Mouse (Mus musculus) common myeloid progenitor, adult 5-6 weeks (primary cell): ENCODE measurements around the gene Ddx50. TPM values are rescaled to one million over a fixed set of nuclear protein-coding genes. Genes with fewer than 3 reads are reported as not detected.

Experiments used
- ATAC-seq: replicated peaks from 2 replicates; pipeline ENCODE4 v1.8.0; 2016; ENCODE audit warnings: low read depth, mild to moderate bottlenecking, moderate TSS enrichment, inconsistent platforms; ENCODE audit not compliant: poor library complexity, severe bottlenecking
- total RNA-seq: library from RNA; stranded (forward); fragments of 200-1000, 187-1606 nt; gene quantifications from 2 replicates; pipeline ENCODE4 v1.2.3, GENCODE M21; 2017

The Ddx50 gene
- total RNA-seq, result 109 and 111 TPM in 2 replicates

- ATAC-seq, result peak; percentile 95
These were observed at the start of gene Ddx50 for GRCm38 (mm10) chr10:62650881-62651810. Ddx50 (minus strand) TSS chr10:62651218.

DNA sequence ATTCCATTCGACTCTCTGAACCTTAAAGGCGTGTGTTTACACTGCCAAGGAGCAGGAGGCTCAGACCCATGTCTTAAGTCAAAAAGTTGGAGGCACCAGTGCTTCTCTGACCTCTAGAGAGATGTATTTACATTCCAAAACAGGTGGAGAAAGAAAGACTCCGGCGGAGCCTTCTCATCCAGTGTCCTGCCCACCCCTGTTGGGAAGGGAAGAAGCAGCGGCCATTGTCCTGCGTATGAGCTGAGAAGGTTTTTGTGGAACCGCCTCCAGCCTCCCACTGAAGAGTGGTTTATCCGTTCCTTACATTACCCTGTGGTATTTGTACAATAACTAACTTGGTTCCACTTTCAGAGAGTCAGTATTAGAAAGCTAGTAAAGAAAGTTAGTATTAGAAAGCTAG is 41.8 kb upstream of the Ddx50 start:
- ATAC-seq, result no peak

DNA sequence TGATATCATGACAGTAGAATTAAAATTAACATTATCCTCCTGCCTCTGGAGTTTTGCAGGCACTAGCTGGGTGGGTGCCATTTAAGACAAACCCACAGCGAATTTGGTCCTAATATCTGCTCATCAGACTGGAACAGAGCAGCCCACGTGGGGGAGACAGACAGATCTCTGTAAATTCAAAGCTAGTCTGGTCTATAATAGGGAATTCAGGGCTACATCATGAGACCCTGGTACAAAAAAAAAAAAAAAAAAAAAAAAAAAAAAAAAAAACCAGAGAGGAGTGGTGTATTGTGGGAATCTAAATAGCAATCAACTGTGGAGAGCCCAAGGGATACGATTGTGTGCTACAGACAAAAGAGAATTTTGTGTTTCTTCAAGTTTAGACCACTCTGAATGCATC is 41.2 kb upstream of the Ddx50 start:
- no peak for ATAC-seq

GRCm38 (mm10) chr10:62687032-62687674 is 36.1 kb upstream of the Ddx50 start:
- no peak for ATAC-seq

- ATAC-seq, result peak; percentile 65
These were observed 32.0 kb upstream of the Ddx50 start for GRCm38 (mm10) chr10:62683043-62683442.

DNA sequence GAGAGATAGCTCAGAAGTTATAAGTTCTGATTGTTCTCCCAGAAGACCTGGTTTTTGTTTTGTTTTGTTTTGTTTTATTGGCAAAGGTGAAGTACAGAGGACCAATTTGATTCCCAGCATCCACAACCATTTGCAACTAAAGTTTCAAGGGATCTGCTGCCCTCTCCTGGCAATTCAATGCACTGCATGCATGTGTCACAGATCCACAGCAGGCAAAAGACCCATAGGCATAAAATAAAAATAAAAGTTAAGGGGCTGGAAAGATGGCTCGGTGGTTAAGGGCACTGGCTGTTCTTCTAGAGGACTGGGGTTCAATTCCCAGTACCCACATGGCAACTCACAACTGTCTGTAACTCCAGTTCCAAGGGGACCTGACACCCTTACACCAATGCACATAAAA is 28.8 kb upstream of the Ddx50 start:
- no peak for ATAC-seq

DNA sequence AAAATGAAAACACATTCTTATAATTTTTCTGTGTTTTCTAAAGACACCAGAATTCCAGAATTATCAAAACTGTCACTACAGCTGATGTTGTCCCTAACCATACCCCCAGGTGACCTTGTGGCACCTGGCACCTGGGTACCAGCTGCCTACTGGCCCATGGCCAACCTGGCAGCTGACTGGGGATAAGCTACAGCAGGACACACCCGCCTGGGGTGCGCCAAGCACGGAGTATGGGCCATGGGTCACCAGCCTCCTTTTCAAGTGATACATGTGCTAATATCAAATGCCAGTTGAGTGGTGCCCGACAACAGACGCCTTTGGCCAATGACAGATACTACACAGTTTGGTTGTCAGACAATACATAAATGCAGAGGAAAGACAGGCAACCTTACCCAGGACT is 26.3 kb upstream of the Ddx50 start:
- ATAC-seq, result no peak

- ATAC-seq, result no peak
These were observed 25.2 kb upstream of the Ddx50 start for GRCm38 (mm10) chr10:62676196-62676595.

GRCm38 (mm10) chr10:62672359-62672758 is 21.3 kb upstream of the Ddx50 start:
- no peak for ATAC-seq

DNA sequence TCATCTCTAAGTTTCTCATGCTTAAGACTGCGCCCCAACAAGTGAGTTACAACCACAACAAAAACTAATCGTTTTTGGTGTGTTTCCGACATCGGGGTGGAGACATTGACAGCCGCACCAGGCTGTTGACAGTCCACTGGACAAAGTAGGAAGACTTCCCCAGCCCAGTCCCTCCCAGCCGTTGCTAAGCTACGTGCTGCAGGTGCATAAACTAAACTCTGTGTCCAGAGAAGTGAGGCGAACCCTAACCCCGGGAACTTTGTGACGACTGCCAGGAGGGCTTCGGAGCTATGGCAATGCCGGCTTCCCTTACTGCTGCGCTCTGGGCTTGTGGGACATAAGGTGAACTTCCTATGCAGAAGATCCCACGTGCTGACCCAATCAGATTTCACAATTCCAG is 18.2 kb upstream of the Ddx50 start:
- ATAC-seq, result no peak

- no peak for ATAC-seq
These were observed 17.4 kb upstream of the Ddx50 start for GRCm38 (mm10) chr10:62668463-62668862.

DNA sequence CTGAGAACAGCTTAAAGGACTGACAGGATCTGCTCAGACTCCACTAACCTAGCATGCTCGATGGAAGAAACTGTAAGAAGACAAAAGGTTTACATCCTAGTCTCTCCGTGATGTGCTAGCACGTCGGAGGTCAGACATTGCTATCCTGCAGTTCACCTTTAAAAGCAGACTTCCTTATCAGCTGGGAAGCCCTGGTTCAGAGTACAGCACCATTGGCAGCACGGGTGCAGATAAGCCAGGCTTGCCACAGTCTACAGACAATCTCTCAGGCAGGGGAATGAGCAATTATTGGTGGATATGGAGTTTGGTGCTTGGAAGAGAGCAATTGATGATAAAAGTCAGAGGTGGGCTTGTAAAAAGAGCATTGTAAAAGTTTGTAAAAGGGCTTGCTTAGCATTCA is 17.0 kb upstream of the Ddx50 start:
- peak; percentile 37 for ATAC-seq

DNA sequence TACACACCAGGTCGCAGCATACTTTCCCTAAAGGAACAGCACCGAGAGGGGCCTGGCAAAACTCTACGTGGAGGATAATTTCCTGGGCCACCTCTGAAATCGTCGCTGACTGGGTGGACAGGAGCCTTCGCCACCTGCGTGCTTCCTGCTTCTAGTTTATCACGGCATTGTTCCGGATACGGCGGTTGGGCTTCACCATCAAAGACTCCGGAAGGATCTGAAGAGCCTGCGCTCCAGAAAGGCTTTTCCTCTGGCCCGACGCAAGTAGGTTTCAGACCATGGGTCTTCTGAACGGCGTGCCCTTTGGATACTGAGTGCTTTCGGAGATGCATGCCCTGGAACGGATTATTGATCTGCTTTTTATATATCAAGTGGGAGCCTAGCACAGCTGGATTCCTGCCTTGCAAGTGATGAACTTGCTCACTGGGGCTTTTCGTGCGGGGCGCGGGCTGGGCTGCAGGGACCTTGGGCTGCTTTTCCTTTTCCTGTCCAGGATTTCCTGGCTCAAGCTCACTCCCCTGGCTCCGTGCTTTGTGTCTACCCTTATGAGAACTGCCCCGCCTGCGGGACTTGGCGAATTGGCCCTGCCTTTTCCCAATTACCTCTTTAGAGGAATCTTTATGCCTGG is 14.1 kb upstream of the Ddx50 start:
- peak; percentile 72 for ATAC-seq

DNA sequence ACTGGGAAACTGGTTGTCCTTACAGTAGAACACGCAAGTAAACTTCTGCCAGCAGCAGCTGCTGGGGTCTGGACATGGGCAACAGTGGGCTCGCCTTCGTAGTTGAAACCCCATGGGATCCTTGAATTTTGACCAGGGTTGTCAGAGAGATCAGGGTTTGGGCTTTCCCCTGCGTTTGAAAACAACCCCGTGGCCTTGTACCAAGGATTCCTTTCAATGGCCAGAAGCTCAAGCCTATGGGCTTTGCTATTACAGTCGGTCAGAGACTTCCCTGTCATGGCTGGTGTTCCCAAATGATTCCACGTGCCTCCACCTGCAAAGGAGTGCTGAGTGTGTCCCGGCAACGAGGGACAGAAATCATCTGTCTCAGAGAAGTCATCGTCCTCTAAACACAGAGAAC is 13.2 kb upstream of the Ddx50 start:
- no peak for ATAC-seq

DNA sequence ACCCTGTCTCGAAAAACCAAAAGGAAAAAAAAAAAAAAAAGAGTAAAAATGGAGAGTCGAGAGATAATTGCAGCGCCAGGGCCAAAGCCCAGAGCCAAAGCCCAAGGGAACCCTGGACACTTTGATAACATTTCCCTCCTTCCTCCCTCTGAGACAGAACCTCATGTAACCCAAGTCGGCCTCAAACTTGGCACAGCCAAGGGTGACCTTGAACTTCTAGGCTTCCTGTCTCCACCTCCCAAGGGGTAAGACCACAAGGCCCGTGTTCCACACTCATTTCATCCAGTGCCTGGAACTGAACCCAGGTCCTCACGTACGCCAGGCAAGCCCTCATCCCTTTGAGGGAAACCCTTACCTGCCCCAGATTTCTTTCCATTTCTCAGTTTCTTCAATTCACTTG is 5.7 kb upstream of the Ddx50 start:
- ATAC-seq, result no peak

GRCm38 (mm10) chr10:62651961-62652360 is 943 bp upstream of the Ddx50 start:
- no peak for ATAC-seq

GRCm38 (mm10) chr10:62650358-62650782 is 648 bp downstream of the Ddx50 start:
- no peak for ATAC-seq

- ATAC-seq, result no peak
These were observed 46.9 kb downstream of the Ddx50 start for GRCm38 (mm10) chr10:62604161-62604560.

DNA sequence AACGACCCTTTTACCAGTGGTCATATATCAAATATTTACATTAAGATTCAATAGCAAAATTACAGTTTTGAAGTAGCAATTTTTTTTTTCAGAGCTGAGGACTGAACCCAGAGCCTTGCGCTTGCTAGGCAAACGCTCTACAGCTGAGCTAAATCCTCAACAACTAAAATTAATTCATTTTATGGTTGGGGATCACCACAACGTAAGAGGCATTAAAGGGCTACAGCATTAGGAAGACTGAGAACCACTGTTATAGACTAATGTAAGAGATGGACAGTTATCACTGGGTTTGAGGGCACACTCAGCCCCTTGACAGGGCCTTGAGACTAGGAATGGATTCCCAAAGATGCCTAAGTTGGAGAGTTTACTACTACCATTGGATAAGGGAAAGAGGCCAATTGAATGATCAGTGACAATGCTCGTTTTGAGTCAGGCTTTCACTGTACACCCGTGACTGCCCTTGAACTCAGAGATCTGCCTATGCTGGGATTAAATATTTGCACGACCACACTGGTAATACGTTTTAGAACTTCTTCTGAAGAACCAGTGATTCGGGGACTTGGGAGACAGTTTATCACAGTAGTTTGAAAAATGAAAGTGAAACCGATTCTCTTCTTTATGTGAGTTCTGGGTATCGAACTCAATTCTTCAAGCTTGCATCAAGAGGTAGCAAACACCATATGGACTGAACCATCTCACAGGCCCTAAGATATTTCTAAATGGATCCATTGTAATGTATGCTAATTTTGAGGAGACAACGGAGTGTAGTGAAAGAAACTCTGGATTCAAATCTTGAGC is 47.6 kb downstream of the Ddx50 start:
- no peak for ATAC-seq
